Mouse (Mus musculus): ENCODE data around the gene Samd4b. TPM values are rescaled to one million over a fixed set of nuclear protein-coding genes. Genes with fewer than 3 reads are reported as not detected.
"Not testable (repeated sequence)": the region's sequence is repeated elsewhere in the genome, so short reads cannot be mapped to it uniquely, and the experiment has no call there.

Gene Samd4b
- total RNA-seq, 1 experiment: 30.3 TPM

- Histone ChIP-seq H3K9ac (ENCODE audit: insufficient read depth, low read depth, low read length, poor library complexity, severe bottlenecking) (no peak overlapping the region), H3K27ac (ENCODE audit: insufficient read depth, low read depth, low read length, poor library complexity, severe bottlenecking) (no peak overlapping the region), H3K36me3 (ENCODE audit: control insufficient read depth, insufficient read depth, low read length, poor library complexity, severe bottlenecking) (no peaks in the 10 kb centered on the region), H3K4me3 (ENCODE audit: insufficient read depth in 1 of 2, low read depth in 1 of 2, low read length in 2 of 2, poor library complexity in 1 of 2, severe bottlenecking in 1 of 2) (no peak overlapping the region), H3K9me3 (ENCODE audit: control insufficient read depth, insufficient read depth, low read depth, low read length) (no peaks in the 10 kb centered on the region), H3K4me1 (ENCODE audit: control insufficient read depth in 2 of 2, insufficient read depth in 2 of 2, low read length in 2 of 2, poor library complexity in 1 of 2) (no peaks in the 10 kb centered on the region; a peak in 1 of 4 replicates)
- in situ Hi-C loops (cut with MboI; ENCODE audit: low sequenced_read_pairs in 2 of 2, unreplicated experiment in 2 of 2): loop anchor here in 1 of 2 experiments (5.0 kb wide), 1 partner anchor 98 kb away; the partner anchor contains the start of gene Fbxo17
- TF ChIP-seq CHD2 (IDR thresholded peaks at IDR 0.05; ENCODE audit: low read depth, low read length): no peak
- no peak for TF ChIP-seq MAFK (IDR thresholded peaks at IDR 0.05; ENCODE audit: insufficient read depth, low read depth, low read length)
- no peak for TF ChIP-seq ZNF384 (IDR thresholded peaks at IDR 0.05; ENCODE audit: low read depth, low read length)
- TF ChIP-seq ZC3H11A (IDR thresholded peaks at IDR 0.05; ENCODE audit: borderline replicate concordance, low read depth, low read length): no peak
- no peak for TF ChIP-seq HCFC1 (IDR thresholded peaks at IDR 0.05; ENCODE audit: borderline replicate concordance, insufficient read depth, low read length)
- DNase-seq (ENCODE audit: low read depth, low spot score): no peak
Measured at GRCm38 (mm10) chr7:28619098-28619715, 21.3 kb upstream of the Samd4b start.

- no peak overlapping the region for H3K4me3 ChIP-seq (ENCODE audit: insufficient read depth in 1 of 2, low read depth in 1 of 2, low read length in 2 of 2, poor library complexity in 1 of 2, severe bottlenecking in 1 of 2)
- no peak overlapping the region for H3K27ac ChIP-seq (ENCODE audit: insufficient read depth, low read depth, low read length, poor library complexity, severe bottlenecking)
- no peaks in the 10 kb centered on the region for H3K36me3 ChIP-seq (ENCODE audit: control insufficient read depth, insufficient read depth, low read length, poor library complexity, severe bottlenecking)
- no peak for DNase-seq (ENCODE audit: low read depth, low spot score)
- no peaks in the 10 kb centered on the region for H3K9me3 ChIP-seq (ENCODE audit: control insufficient read depth, insufficient read depth, low read depth, low read length)
- no peak overlapping the region for H3K9ac ChIP-seq (ENCODE audit: insufficient read depth, low read depth, low read length, poor library complexity, severe bottlenecking)
- in situ Hi-C loops (cut with MboI; ENCODE audit: low sequenced_read_pairs in 2 of 2, unreplicated experiment in 2 of 2): loop anchor here (10.0 kb wide), 2 partner anchors 119 to 171 kb away; partner anchors contain the start of gene Gmfg (in 1 of the 2)
- H3K4me1 ChIP-seq (ENCODE audit: control insufficient read depth in 2 of 2, insufficient read depth in 2 of 2, low read length in 2 of 2, poor library complexity in 1 of 2): peaks cover 0 to 1% of the 10 kb centered on the region in 2 experiments; a peak in 2 of 4 replicates
- TF ChIP-seq ZC3H11A (IDR thresholded peaks at IDR 0.05; ENCODE audit: borderline replicate concordance, low read depth, low read length): no peak
- no peak for TF ChIP-seq MAFK (IDR thresholded peaks at IDR 0.05; ENCODE audit: insufficient read depth, low read depth, low read length)
- TF ChIP-seq ZNF384 (IDR thresholded peaks at IDR 0.05; ENCODE audit: low read depth, low read length): no peak
- no peak for TF ChIP-seq CHD2 (IDR thresholded peaks at IDR 0.05; ENCODE audit: low read depth, low read length)
- no peak for TF ChIP-seq HCFC1 (IDR thresholded peaks at IDR 0.05; ENCODE audit: borderline replicate concordance, insufficient read depth, low read length)
Measured at GRCm38 (mm10) chr7:28605951-28606350, 8.0 kb upstream of the Samd4b start.

DNA sequence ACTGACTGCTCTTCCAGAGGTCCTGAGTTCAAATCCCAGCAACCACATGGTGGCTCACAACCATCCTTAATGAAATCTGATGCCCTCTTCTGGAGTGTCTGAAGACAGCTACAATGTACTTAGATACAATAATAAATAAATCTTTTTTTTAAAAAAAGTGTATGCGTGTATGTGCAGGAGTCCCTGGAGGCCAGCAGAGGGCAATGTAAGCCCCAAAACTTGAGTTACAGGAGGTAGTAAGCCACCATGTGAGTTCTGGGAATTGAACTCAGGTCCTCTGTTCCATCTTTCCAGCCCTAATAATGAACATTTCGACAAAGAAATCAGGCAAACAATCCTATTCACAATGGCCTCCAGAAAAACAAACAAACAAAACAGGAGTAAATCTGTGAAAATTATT is 5.8 kb upstream of the Samd4b start:
- not testable (repeated sequence) for H3K4me1 ChIP-seq (ENCODE audit: control insufficient read depth in 2 of 2, insufficient read depth in 2 of 2, low read length in 2 of 2, poor library complexity in 1 of 2); H3K9me3 ChIP-seq (ENCODE audit: control insufficient read depth, insufficient read depth, low read depth, low read length); H3K36me3 ChIP-seq (ENCODE audit: control insufficient read depth, insufficient read depth, low read length, poor library complexity, severe bottlenecking); H3K9ac ChIP-seq (ENCODE audit: insufficient read depth, low read depth, low read length, poor library complexity, severe bottlenecking); H3K27ac ChIP-seq (ENCODE audit: insufficient read depth, low read depth, low read length, poor library complexity, severe bottlenecking); DNase-seq (ENCODE audit: low read depth, low spot score); H3K4me3 ChIP-seq (ENCODE audit: insufficient read depth in 1 of 2, low read depth in 1 of 2, low read length in 2 of 2, poor library complexity in 1 of 2, severe bottlenecking in 1 of 2)
- TF ChIP-seq ZNF384 (IDR thresholded peaks at IDR 0.05; ENCODE audit: low read depth, low read length) (peak; percentile 88), ZC3H11A (IDR thresholded peaks at IDR 0.05; ENCODE audit: borderline replicate concordance, low read depth, low read length) (peak; percentile 56; the same call in 1 of the 2 replicates)
- in situ Hi-C loops (cut with MboI; ENCODE audit: low sequenced_read_pairs in 2 of 2, unreplicated experiment in 2 of 2): loop anchor here (10.0 kb wide), 2 partner anchors 121 to 169 kb away; partner anchors contain the start of gene Gmfg (in 1 of the 2)

- H3K9ac ChIP-seq (ENCODE audit: insufficient read depth, low read depth, low read length, poor library complexity, severe bottlenecking): no peak overlapping the region
- in situ Hi-C loops (cut with MboI; ENCODE audit: low sequenced_read_pairs in 2 of 2, unreplicated experiment in 2 of 2): loop anchor here (10.0 kb wide), 2 partner anchors 122 to 168 kb away; partner anchors contain the start of gene Gmfg (in 1 of the 2)
- no peak overlapping the region for H3K4me3 ChIP-seq (ENCODE audit: insufficient read depth in 1 of 2, low read depth in 1 of 2, low read length in 2 of 2, poor library complexity in 1 of 2, severe bottlenecking in 1 of 2)
- no peak for TF ChIP-seq ZNF384 (IDR thresholded peaks at IDR 0.05; ENCODE audit: low read depth, low read length)
- TF ChIP-seq MAFK (IDR thresholded peaks at IDR 0.05; ENCODE audit: insufficient read depth, low read depth, low read length): no peak
- H3K36me3 ChIP-seq (ENCODE audit: control insufficient read depth, insufficient read depth, low read length, poor library complexity, severe bottlenecking): no peaks in the 10 kb centered on the region
- no peak overlapping the region for H3K27ac ChIP-seq (ENCODE audit: insufficient read depth, low read depth, low read length, poor library complexity, severe bottlenecking)
- peaks cover 1 to 2% of the 10 kb centered on the region in 2 experiments; a peak in 2 of 4 replicates for H3K4me1 ChIP-seq (ENCODE audit: control insufficient read depth in 2 of 2, insufficient read depth in 2 of 2, low read length in 2 of 2, poor library complexity in 1 of 2)
- no peaks in the 10 kb centered on the region for H3K9me3 ChIP-seq (ENCODE audit: control insufficient read depth, insufficient read depth, low read depth, low read length)
- no peak for DNase-seq (ENCODE audit: low read depth, low spot score)
Measured at GRCm38 (mm10) chr7:28603136-28603535, 5.2 kb upstream of the Samd4b start.
